Mouse (Mus musculus) brain, embryonic 14.5 days (tissue): ENCODE measurements at regions not wholly inside any gene's neighbourhood (a gene's known extent, or its start where the extent isn't known, plus 50 kb on each side); places are given as distances from the start of the nearest gene placed in this dataset.

Experiments used
- CTCF ChIP-seq: fragments of 200-500 bp; IDR thresholded peaks from 2 replicates; pipeline ENCODE4 v1.5.1; 2012; ENCODE audit warnings: inconsistent platforms, mild to moderate bottlenecking, moderate library complexity, borderline replicate concordance; ENCODE audit not compliant: insufficient read depth, insufficient read length; ENCODE audit errors: extremely low read depth
- POLR2A ChIP-seq: fragments of 200-500 bp; IDR thresholded peaks from 2 replicates; pipeline ENCODE4 v1.6.1; 2012; ENCODE audit warnings: mild to moderate bottlenecking, inconsistent platforms, borderline replicate concordance; ENCODE audit not compliant: poor library complexity, insufficient read depth, insufficient read length, severe bottlenecking; ENCODE audit errors: extremely low read depth

- TF ChIP-seq CTCF (no peak), POLR2A (no peak)
Measured at GRCm38 (mm10) chr9:43628786-43629185, 115.0 kb upstream of the Nectin1 start.
